Mouse (Mus musculus): Measurements from ENCODE around the gene Fam216a.
"Not testable (repeated sequence)": the region's sequence is repeated elsewhere in the genome, so short reads cannot be mapped to it uniquely, and the experiment has no call there.

Gene Fam216a

DNA sequence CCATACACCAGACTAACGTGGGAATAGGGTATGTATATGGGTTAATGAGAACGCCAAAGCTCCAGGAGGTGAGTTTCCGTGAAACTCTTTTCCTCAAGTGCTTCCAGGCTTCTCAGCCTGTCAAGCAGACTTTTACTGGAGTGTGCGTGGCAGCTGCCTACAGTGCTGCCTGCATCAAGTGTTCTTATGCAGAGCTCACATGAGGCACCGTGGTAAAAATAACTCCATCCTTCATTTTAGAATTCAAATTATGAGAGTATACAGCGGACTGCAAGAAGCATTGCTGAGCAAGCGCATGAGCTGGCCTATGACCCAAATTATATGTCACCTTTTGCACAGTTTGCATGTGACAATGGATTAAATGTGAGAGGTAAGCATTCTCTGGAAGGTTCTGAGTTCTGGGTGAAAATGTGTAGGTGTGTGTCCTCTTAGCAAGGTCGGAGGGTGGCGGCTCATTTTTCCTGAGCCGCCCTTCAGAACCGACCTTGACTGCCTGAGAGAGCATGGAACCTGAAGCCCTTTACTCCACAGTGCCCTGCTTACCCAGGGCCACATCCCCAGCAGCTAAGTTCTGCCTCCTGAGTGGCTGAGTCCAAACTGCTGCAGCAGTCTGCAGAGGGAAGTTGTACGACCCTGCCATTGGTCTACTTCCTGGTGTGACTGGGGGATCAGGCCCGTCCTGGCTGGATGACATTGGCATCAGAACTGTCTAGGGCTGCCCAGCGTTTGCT lies 52.5 kb downstream of the Fam216a start:
- DNase-seq, result no peak

DNA sequence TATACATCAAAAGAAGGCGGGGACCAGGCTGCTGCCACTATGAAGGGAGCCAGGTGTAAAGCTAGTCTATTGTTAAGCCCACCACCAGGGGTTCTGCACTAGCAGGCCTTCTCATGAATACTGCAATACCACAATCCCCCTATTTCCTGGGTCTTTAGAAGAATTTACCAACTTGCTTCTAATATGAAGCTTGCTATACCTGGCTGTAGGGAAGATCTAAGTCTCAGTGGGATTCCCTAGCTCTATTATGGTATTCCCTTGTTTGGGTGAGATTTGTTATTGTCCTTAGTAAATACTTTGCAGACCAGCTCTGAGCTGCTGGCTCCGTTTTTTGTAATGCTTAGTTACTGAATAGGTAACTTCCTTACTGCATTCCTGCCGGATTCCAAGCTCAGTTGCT lies 53.2 kb downstream of the Fam216a start:
- DNase-seq, result not testable (repeated sequence)

DNA sequence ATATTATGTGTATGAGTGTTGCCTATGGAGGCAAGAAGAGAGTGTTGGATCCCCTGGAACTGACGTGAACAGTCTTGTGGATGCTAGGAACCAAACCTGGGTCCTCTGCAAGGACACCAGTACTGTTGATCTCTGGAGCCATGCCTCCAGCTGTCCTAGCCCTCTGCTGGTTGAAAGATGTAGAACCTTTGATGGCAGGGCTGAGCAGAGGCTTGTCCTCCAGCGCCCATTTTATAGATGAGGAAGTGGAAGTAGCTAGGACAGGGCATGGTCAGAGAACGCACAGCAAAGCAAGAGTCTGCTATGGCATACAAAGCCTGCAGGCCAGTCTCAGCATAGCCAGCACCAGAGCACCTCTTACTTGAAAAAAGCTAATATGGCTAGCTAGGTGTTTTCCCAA lies 54.1 kb downstream of the Fam216a start:
- DNase-seq, result peak in 1 of 2 experiments; percentile 65

DNA sequence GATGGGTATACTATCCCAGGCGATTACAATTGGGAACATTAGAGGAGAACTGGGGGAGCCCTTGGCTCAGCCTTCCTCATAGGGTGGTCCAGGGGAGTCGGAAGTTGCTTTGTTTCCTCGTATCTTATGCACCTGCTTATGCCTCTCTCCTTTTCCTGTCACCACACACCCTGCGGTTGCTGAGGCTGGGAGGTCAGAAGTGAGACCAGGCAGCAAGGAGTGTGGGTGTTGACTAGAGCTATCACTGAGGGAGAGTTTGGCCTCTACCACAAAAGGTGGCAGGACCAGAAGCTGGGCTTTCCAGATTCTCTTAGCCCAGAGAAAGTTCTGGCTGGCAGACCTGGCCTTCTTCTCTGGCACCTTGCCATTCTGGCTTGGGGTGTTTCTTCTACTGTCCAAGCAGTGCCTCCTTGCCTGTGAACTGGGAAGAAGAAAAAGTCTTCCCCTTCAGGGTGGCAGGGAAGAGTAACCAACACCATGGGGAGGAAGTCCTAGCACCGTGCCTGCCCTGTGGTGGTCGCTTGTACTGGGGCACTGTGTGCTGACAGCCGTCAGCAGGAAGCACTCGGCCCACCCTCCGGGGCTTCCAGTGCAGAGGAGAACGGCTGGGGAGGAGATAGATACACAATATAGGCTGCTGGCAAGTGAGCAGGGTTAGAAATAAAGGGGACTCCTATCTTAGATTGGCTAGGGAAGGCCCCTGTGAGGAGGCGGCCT lies 54.7 kb downstream of the Fam216a start:
- peak; percentile 56 to 78 for DNase-seq

DNA sequence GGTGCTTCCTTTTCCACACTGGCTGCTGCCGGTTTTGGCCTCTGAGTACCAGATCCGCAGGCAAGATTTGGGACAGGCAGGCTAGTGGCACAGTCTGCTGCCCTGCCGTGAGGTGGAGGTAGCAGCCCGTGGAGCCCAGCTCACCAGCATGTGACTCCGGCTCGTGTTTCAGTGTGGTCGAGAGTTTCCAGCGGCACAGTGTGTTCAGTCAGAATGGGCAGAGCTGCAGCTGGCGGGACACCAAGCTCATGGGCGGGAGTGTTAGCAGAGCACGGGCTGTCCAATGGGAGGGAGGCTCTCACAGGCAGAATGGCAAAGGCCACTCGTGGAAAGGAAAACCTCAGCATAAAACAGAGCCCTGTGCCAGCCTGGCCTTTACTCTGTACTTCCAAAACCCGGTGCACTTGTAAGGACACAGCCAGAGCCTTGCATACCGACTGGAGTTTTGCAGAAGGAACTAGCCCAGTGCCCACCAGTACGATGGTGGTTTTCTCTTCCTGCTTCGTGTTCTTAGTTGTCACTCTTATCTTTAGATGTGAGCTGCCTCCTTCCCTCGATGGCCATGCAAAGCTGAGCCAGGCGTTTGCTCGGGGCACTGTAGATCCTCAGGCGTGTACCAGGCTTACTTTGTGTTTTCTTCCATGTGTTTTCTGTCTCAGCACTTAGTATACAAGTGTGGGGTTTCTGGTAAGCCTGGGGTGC lies 57.0 kb downstream of the Fam216a start:
- DNase-seq, result peak; percentile 66 to 70

Data from thymus, adult 18-20 months (tissue).